Mouse (Mus musculus) liver, postnatal 0 days (tissue): ENCODE results near the gene BC025920.

Source experiments
- CTCF ChIP-seq: sonication (generic); IDR thresholded peaks from 2 replicates; pipeline ENCODE4 v1.5.1; 2016; ENCODE audit warnings: antibody characterized with exemption, low read depth
- EP300 ChIP-seq: IDR thresholded peaks from 2 replicates; pipeline ENCODE4 v1.6.1; 2016; ENCODE audit warnings: antibody characterized with exemption, low read depth, mild to moderate bottlenecking

DNA sequence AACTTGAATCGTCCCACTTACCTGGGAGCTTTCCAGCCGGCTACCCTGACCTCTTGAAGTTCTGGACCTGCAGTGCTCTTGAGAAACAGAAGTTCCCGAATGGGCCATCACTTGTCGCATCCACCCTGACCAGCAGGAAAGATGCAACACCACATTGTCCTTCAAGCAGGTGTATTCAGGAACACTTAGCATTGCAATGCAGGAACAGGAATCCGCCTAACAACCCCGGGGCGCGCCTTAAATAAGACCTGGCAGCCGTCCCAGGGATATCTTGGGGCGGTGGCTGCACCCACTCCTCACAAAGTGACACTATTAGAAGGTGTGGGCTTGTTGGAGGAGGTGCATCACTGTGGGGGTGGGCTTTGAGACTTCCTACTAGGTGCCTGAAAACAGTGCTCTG, 49.1 kb downstream of the BC025920 start:
- TF ChIP-seq EP300 (no peak), CTCF (no peak)
